Mouse (Mus musculus): Measurements from ENCODE around the gene Coro1c.
A peak's percentile ranks its signal among the peaks of the same experiment; 100 is the strongest.

Coro1c gene

DNA sequence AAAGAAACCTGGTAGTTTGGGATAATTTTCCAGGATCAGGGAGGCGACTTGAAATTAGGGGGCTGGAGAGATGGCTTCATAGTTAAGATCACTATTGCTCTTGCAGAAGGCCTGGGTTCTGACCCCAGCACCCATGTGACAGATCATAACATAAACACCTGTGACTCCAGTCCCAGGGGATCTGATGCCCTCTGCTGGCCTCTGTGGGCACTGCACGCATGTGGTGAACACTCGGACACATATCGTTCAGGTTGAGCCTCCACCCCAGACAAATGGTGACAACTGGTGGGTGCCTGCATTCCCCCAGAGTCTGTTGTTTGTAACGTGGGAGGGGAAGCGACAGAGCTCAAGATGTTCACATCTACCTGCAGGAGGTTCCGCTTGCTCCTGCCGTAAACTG lies 47.3 kb downstream of the Coro1c start:
- no peak for DNase-seq (ENCODE audit: extremely low read depth, insufficient read length, low spot score)

DNA sequence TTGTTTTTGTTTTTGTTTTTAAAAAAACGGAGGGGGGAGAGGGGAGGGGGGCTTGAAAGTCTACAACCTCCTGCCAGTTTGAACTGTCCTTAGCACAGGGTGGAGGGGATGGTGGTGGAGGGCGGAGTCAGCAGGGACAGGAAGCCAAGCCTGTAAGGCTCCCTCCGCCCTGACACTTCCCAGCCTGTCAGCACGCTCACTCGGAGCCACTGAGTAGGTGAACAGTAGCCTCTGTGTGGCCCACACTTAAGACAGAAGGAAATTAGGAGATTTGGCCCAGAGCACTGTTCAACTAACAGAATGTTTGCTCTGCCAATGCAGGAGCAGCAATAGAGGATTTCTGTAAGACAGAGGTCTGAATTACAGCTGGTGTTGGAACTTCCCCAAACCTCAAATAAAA lies 49.6 kb downstream of the Coro1c start:
- no peak for DNase-seq (ENCODE audit: extremely low read depth, insufficient read length, low spot score)

DNA sequence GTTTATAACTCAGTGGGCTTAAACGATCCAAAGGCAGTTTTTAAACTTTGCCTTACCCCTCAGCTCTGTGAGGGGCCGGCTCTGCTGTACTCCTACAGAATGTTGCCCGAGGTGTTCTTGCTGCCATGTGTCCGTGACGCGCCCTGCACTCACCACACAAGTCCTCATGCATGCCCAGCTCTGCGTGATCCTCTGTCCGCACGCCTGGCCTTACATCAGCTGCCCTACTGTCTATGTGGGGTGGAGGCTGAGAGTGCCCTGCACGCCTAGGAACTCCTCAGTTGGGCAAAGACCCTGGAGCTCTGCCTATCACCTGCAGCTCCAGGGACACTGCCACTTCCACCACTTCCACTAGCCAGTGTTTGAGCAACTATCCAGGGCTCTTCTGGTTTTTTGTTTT lies 50.0 kb downstream of the Coro1c start:
- no peak for DNase-seq (ENCODE audit: extremely low read depth, insufficient read length, low spot score)

GRCm38 (mm10) chr5:113857631-113858030 lies 50.9 kb downstream of the Coro1c start:
- DNase-seq (ENCODE audit: extremely low read depth, insufficient read length, low spot score): no peak

DNA sequence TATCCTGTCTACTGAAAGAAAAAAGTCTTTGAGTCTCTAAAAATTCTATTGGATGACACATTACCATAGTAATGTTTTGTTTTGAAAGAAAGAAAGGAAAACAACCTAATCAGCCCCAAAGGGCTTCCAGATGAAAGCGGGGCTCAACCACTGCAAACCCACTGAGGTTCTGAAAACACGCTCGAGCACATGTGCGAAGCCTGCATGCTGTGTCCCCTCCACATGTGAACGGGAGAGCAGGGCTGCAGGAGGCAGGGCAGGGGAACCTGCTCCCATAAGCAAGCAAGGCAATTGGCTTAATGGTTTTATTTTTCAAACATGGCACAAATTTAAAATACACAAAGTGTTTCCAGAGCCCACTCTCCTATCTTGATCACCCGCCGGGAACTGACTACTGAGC lies 51.9 kb downstream of the Coro1c start:
- DNase-seq (ENCODE audit: extremely low read depth, insufficient read length, low spot score): no peak

GRCm38 (mm10) chr5:113855696-113856095 lies 52.9 kb downstream of the Coro1c start:
- DNase-seq (ENCODE audit: extremely low read depth, insufficient read length, low spot score): no peak

GRCm38 (mm10) chr5:113855117-113855516 lies 53.4 kb downstream of the Coro1c start:
- DNase-seq (ENCODE audit: extremely low read depth, insufficient read length, low spot score): no peak

GRCm38 (mm10) chr5:113854494-113854893 lies 54.1 kb downstream of the Coro1c start:
- peak; percentile 52 for DNase-seq (ENCODE audit: extremely low read depth, insufficient read length, low spot score)

DNA sequence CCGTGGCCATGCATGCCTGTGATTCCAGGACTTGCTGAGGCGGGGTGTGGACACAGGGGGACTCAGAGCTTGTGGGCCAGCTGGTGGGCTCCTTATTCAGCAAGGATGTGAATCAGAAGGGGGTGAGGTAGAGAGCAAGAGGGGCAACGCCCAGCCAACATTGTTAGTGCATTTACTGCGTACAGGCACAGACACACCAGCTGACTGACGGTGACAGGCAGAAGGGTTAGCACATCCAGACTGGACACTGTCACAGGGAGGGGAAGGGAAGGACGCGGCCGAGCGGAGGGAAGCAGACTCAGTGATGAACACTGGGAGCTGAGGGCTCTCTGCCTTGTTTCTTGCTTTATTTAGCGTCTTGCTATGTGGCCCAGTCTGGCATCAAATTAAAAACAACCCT lies 55.0 kb downstream of the Coro1c start:
- no peak for DNase-seq (ENCODE audit: extremely low read depth, insufficient read length, low spot score)

DNA sequence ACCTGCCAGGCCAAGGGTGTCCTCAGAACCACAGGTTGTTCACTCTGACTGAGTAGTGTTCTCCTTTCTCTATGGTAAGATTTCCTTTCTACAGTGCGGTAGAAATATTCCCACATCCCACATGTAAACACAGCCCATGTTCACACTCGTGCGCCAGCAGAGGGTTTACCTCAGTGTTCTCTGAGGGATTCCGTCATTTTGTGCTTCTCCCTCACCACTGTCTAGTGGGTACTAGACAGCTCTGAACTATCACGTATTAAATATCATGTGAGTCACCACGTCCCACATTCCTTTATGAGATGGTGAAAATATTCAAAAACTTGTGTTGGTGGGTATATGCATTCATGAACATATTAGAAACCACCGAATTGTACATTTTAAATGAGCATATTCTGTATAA lies 56.1 kb downstream of the Coro1c start:
- no peak for DNase-seq (ENCODE audit: extremely low read depth, insufficient read length, low spot score)

DNA sequence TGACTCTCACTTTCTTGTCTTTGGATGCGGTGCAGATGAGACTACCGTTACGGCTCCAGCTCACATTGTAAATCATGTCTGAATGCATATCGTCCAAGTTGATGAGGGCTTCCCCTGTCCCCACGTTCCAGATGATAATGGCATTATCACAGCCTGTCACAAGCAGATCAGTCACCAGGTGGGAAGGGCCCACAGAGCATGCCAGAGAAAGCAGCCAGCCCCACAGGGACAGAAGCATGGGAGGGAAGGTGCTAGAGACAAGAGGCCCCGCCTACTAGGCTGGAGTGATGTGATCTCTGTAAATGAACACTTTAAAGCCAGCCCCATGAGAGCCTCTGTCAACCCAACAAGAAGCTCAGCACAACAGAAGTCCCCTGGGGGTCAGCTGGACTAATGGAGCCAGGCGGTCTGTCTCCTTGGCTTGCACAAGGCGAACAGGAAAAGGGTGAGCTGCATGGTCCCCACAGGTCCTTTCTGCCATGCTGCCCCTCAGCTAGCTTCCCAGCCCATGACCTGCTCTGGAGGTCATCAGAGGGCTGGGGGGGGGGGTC lies 57.8 kb downstream of the Coro1c start:
- no peak for DNase-seq (ENCODE audit: extremely low read depth, insufficient read length, low spot score)

GRCm38 (mm10) chr5:113847636-113848035 lies 60.9 kb downstream of the Coro1c start:
- no peak for DNase-seq (ENCODE audit: extremely low read depth, insufficient read length, low spot score)

DNA sequence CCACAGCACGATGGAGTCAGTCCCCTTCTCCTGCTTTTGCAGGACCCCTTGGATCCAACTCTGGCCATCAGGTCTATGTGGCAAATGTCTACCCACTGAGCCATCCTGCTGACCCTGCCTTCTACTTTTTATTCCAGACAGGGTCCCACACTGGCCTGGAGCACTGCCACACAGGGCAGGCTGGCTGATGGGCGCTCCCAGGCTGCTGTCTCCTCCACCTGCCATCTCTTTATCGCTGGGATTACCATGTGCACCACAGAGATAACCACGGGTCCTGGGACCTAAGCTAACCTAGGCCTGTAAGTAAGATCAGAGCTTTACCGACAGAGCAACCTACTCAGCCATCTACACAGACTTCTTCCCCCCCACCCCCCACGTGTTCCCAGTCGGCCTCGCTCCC lies 61.9 kb downstream of the Coro1c start:
- DNase-seq (ENCODE audit: extremely low read depth, insufficient read length, low spot score): no peak

DNA sequence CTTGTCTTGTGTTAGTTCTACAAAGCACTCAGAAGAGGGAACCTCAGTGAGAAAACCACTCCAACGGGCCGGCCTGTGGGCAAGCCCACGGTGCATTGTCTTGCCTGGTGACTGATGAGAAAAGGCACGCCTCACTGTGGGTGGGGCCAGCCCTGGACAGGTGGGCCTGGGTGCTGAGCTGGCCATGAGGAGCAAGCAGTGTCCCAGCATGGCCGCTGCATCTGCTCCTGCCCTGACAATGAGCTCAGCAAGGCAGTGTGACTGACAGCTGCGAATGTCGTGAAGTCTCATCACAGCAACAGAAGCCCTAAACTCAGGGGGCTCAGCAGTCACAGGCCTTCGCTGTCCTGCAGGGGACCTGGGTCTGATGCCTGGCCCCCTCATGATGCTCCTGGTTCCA lies 62.9 kb downstream of the Coro1c start:
- no peak for DNase-seq (ENCODE audit: extremely low read depth, insufficient read length, low spot score)

DNA sequence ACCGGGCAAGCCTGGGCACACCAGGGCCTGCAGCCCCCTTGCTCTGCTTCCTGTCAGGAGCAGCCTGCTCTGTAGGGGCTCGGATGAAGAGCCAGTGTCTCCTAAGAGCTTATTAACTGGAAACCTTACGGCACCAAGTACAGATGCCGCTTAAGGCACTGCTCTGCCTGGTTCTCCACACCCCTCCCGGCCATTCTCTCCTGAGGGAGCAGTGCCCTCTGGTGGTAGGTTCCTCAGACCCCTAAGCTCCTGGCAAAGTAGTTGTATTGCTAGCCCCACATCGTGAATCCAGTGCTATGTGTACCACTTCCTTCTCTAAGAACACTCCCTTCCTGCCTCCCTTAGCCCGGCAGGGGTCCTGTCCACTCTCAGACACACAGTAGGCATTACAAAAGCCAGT lies 63.8 kb downstream of the Coro1c start:
- DNase-seq (ENCODE audit: extremely low read depth, insufficient read length, low spot score): no peak

- no peak for DNase-seq (ENCODE audit: extremely low read depth, insufficient read length, low spot score)
Observed at GRCm38 (mm10) chr5:113844106-113844505, 64.5 kb downstream of the Coro1c start.

DNA sequence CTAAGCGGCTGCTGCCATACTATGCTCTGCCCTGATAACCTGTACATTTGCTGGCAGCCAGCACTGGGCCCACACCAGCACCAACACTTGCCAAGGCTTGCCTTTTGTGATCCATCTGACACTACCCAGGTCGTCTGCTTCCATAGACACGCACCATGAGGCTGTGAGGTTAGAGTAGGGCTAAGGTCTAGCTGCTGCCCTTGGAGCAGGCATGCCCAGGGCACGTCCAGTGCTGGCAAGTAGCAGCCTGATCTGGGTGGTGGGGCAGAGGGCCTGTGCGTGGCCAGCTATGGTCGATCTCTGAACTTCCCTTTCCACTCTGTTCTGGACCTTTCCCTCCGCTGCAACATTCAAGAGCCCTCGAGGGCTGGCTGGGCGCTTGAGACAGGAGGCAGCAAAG lies 65.7 kb downstream of the Coro1c start:
- no peak for DNase-seq (ENCODE audit: extremely low read depth, insufficient read length, low spot score)

DNA sequence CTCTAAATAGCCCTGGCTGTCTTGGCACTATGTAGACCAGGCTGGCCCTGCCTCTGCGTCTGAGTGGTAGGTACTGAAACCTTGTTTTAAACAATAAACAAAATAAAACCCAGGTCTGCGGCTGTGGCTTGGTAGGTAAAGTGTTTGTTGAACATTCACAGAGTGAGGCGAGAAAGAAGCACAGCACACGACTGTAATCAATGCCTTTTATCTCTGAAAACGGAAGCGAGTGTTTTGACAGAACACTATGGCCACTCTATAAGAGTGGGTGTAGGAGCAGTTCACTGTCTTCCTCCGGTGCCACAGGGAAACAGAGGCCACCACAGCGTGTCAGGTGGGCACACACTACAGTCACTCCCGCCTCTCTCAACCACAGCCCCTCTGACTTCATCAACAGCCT lies 66.3 kb downstream of the Coro1c start:
- DNase-seq (ENCODE audit: extremely low read depth, insufficient read length, low spot score): no peak

DNA sequence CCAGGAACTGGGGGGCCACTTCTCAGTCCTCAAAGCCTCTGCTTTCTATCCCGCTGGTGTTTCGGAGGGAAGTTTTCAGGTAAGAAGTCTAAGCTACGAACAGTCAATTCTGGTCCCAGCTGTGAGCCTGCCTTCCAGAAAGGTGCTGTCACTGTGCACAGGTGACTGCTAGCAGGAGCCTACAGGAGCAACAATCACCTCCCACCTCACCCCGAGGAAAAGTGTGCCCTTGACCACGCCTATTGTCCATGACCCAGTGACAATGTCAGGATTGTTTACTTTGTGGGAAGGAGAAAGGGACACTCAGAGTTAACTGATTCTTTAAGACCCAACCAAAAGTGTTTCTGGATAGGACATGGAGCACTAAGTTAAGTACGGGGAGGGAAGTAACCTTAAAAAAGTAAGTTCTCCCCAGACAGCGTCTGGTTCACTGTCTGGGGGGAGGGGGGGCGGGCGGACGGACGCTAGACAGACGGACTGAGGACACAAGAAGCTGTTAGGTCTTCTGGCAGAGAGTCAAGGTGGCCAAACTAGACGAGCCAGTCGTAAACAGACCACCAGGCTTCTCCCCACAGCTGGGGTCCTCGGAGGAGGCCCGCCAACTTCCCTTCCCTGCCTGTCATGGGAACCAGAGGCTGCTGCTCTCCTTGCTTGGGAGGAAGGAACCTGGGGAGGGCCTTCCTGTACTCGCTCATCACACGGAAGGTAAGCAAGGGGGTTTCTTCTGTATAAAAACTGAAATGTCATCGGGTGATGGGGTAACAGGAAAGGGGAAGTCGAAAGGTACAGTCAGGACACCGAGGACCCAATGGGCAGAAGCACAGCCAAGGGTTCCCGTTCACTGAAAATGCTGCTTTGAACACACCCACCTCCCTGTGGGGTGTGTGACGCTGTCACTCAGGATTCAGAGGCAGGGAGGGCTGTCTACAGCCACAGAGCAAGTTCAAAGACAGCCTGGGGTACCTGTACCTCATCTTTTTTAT lies 67.0 kb downstream of the Coro1c start:
- no peak for DNase-seq (ENCODE audit: extremely low read depth, insufficient read length, low spot score)

DNA sequence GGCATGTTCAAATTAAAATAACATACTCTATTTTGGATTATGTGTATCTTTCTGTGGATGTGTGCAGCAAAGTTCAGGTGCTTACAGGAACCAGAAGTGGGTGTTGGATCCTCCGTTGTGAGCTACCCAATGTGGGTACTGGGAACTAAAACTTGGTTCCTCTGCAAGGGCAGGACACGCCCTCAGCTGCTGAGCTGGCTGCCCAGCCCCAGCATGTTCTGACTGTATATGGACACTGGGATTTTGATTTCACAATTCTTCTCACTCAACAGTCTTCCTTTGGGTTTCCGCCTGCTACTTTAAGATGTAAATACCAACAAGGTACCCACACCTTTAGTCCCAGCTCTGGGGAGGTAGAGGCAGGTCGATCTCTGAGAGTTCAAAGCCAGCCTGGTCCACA lies 68.1 kb downstream of the Coro1c start:
- DNase-seq (ENCODE audit: extremely low read depth, insufficient read length, low spot score): no peak

GRCm38 (mm10) chr5:113836961-113837360 lies 71.6 kb downstream of the Coro1c start:
- DNase-seq (ENCODE audit: extremely low read depth, insufficient read length, low spot score): no peak

DNA sequence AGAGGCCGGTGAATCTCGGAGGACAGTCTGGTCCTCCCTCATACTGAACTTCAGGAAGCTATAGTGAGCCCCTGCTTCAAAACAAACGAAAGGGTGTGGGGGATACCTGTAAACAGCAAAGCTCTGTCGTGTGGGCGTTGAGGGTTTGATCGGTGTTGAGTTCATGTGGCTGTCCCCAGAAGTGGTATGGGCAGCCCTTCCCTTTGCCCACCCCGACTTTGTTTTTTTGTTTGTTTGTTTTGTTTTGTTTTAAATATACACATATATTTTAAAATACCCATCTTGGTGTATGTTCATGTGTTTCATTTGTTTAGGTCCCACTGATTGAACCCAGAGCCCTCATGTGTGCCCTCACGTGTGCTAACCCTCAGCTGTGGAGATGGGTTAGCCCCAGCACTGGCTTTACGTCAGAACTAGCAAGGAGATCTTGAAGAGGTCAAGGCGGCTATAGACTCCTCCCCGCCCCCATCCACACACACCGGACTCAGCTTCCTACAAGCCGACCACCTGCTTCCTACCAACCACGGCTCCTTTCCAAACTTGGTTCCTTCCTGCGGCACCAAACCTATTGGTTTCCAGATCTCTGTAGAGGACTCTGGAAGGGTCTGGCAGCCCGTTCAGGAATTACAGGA lies 75.1 kb downstream of the Coro1c start:
- DNase-seq (ENCODE audit: extremely low read depth, insufficient read length, low spot score): no peak

All from 3134 (cell line).